Mouse (Mus musculus): ENCODE measurements at regions not wholly inside any gene's neighbourhood (a gene's known extent, or its start where the extent isn't known, plus 50 kb on each side); places are given as distances from the start of the nearest gene placed in this dataset.

DNA sequence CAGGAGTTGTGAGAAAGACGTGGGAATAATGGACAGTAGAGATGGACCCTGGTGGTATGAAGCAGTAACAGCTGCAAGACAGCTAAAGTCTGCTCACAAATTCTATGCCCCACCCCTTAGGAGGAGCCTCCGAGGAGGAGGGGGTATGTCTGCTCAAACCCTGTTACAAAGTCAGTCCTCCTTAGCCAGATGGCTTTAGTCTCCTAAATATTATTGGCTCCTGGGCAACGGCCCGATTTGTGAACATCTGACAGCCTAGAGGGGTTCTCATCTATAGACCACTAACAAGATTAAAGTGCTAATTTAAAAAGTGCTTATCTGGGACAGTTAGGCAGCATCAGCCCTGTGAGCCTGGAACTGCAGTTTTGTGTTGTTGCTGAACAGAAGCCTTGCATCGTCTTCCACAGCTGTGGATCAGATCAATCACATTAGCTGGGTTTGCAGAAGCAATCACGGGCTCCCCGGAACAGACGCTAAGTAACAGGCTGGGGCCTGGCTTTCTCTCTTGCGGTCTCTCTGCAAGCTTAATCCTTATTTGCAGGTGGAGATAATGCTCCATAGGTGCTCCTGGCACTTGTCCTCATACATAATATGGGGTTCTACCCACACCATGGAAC is 339.3 kb downstream of the Rnf144a start:
- TF ChIP-seq NANOG (IDR thresholded peaks at IDR 0.05; ENCODE audit: borderline replicate concordance, low read length) (no peak), CTCF (conservative IDR thresholded peaks at IDR 0.05; ENCODE audit: low read length) (no peak), POU5F1 (IDR thresholded peaks at IDR 0.05; ENCODE audit: borderline replicate concordance, low read length) (no peak)
